Mouse (Mus musculus): Measurements from ENCODE around the gene Prkca. TPM values are rescaled to one million over a fixed set of nuclear protein-coding genes. Genes with fewer than 3 reads are reported as not detected.

Prkca gene
- total RNA-seq, 2 experiments from 2014 or later, result 186 to 189 TPM

DNA sequence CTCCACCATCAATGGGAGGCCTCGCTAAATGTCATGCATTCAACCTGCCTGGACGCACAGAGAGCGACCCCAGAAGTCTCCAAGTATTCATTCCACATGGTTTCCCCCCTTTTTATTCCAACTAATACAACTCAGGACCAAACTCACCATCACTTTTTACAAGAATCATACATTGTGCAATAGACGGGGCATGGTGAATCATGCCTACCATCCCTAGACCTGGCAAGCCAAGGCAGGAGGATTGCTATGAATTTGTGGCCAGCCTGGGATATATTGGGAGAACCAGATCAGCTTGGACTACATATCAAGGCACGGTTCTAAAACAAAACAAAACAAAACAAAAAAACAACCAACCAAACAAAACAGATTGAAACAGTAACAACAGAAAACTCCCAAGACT, 19.2 kb upstream of the Prkca start:
- Histone ChIP-seq H3K27ac (no peak overlapping the region), H3K4me3 (no peak overlapping the region)
- no peak for TF ChIP-seq CTCF (IDR thresholded peaks at IDR 0.05)
- intact Hi-C loops (cut with DNase I), result no loop called here
- no peak for DNase-seq (ENCODE audit: extremely low spot score in 1 of 2, low spot score in 2 of 2)

DNA sequence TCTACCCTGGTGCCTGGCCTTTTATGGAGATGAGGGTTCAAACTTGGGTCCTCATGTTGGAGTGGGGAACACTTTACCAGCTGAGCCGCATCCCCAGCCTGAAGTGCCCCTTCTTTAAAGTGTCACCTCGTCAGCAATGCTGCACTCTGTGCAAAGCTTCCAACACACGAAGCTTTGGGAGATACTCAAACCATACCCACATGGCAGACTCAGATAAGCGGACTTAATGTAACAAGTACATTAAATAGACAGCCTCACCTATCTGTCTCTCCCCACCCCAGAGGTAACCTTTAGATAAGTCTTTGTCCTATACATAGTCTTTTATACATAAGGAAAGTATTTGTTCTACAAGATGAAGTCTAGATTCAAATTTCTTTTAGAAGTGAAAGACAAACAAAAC, 17.3 kb upstream of the Prkca start:
- no peak overlapping the region for H3K4me3 ChIP-seq
- no peak for DNase-seq (ENCODE audit: extremely low spot score in 1 of 2, low spot score in 2 of 2)
- intact Hi-C loops (cut with DNase I), result no loop called here
- no peak overlapping the region for H3K27ac ChIP-seq
- TF ChIP-seq CTCF (IDR thresholded peaks at IDR 0.05), result no peak

- no peak for DNase-seq (ENCODE audit: extremely low spot score in 1 of 2, low spot score in 2 of 2)
- TF ChIP-seq CTCF (IDR thresholded peaks at IDR 0.05), result no peak
- intact Hi-C loops (cut with DNase I), result no loop called here
- Histone ChIP-seq H3K4me3 (no peak overlapping the region), H3K27ac (no peak overlapping the region)
Measured at GRCm38 (mm10) chr11:108358911-108359310, 15.2 kb upstream of the Prkca start.

DNA sequence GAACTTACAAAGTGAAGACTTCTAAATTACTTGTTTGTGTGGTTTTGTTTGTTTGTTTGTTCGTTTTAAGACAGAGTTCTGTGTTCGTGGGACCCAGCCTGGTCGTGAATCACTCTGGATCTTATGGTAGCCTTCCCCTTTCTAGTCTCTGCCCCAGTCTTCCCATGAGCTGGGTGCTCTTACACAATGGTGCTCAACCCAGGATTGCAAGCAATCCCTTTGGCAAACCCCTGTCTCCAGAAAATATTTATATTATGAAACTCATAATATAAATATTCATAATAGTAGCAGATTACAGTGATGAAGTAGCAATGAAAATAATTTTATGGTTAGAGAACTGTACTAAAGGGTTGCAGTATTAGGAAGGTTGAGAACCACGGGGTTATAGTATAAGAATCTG, 12.3 kb upstream of the Prkca start:
- Histone ChIP-seq H3K4me3 (no peak overlapping the region), H3K27ac (no peak overlapping the region)
- TF ChIP-seq CTCF (IDR thresholded peaks at IDR 0.05), result no peak
- intact Hi-C loops (cut with DNase I), result no loop called here
- no peak for DNase-seq (ENCODE audit: extremely low spot score in 1 of 2, low spot score in 2 of 2)

GRCm38 (mm10) chr11:108352842-108353388, 9.2 kb upstream of the Prkca start:
- Histone ChIP-seq H3K4me3 (no peak overlapping the region), H3K27ac (no peak overlapping the region)
- DNase-seq (ENCODE audit: extremely low spot score in 1 of 2, low spot score in 2 of 2), result no peak
- TF ChIP-seq CTCF (IDR thresholded peaks at IDR 0.05), result no peak
- intact Hi-C loops (cut with DNase I), result no loop called here

- no peak for TF ChIP-seq CTCF (IDR thresholded peaks at IDR 0.05)
- intact Hi-C loops (cut with DNase I), result no loop called here
- DNase-seq (ENCODE audit: extremely low spot score in 1 of 2, low spot score in 2 of 2), result no peak
- Histone ChIP-seq H3K27ac (no peak overlapping the region), H3K4me3 (no peak overlapping the region)
Measured at GRCm38 (mm10) chr11:108350799-108351198, 7.1 kb upstream of the Prkca start.

DNA sequence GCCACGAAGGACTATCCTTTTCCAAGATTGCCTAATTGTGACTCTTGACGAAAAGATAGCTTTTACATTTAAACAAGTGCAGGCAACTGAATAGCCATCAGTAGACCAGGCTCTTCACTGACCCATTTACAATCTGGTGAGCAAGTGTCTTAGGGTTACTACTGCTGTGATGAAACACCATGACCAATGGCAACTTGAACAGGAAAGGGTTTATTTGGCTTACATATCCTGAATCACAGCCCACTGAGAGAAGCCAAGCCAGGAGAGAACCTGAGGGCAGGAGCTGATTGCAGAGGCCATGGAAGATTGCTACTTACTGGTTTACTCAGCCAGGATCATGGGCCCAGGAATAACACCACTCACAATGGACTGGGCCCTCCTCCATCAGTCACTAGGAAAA, 1.6 kb upstream of the Prkca start:
- intact Hi-C loops (cut with DNase I), result no loop called here
- Histone ChIP-seq H3K4me3 (no peak overlapping the region), H3K27ac (no peak overlapping the region)
- TF ChIP-seq CTCF (IDR thresholded peaks at IDR 0.05), result no peak
- DNase-seq (ENCODE audit: extremely low spot score in 1 of 2, low spot score in 2 of 2), result no peak

GRCm38 (mm10) chr11:108344759-108345158, 1.0 kb upstream of the Prkca start:
- Histone ChIP-seq H3K27ac (no peak overlapping the region; the same call in 1 of the 2 replicates), H3K4me3 (peak overlapping the region; percentile 93)
- no peak for DNase-seq (ENCODE audit: extremely low spot score in 1 of 2, low spot score in 2 of 2)
- TF ChIP-seq CTCF (IDR thresholded peaks at IDR 0.05), result no peak
- intact Hi-C loops (cut with DNase I), result no loop called here

- Histone ChIP-seq H3K4me3 (peak within 1 kb of the TSS; percentile 93), H3K27ac (peak within 1 kb of the TSS; percentile 89)
- peak; percentile 39 to 51 for DNase-seq (ENCODE audit: extremely low spot score in 1 of 2, low spot score in 2 of 2)
- no peak for TF ChIP-seq CTCF (IDR thresholded peaks at IDR 0.05)
- intact Hi-C loops (cut with DNase I), result loop anchor here (1.0 kb wide), 2 partner anchors 122 to 193 kb away; no protein-coding TSS in a partner anchor
Measured at GRCm38 (mm10) chr11:108342781-108343768, 653 bp downstream of the Prkca start, which contains the start of gene Apoh. Gene Apoh, plus strand, starts transcription at chr11:108343354.

GRCm38 (mm10) chr11:108341783-108342182, 1.9 kb downstream of the Prkca start:
- intact Hi-C loops (cut with DNase I), result no loop called here
- Histone ChIP-seq H3K27ac (no peak overlapping the region; the same call in 1 of the 2 replicates), H3K4me3 (peak overlapping the region; percentile 93)
- no peak for TF ChIP-seq CTCF (IDR thresholded peaks at IDR 0.05)
- DNase-seq (ENCODE audit: extremely low spot score in 1 of 2, low spot score in 2 of 2), result no peak

GRCm38 (mm10) chr11:108340293-108340692, 3.4 kb downstream of the Prkca start:
- TF ChIP-seq CTCF (IDR thresholded peaks at IDR 0.05), result no peak
- DNase-seq (ENCODE audit: extremely low spot score in 1 of 2, low spot score in 2 of 2), result no peak
- Histone ChIP-seq H3K27ac (no peak overlapping the region), H3K4me3 (no peak overlapping the region)
- intact Hi-C loops (cut with DNase I), result no loop called here

GRCm38 (mm10) chr11:108336445-108336844, 7.3 kb downstream of the Prkca start:
- no peak overlapping the region for H3K27ac ChIP-seq
- DNase-seq (ENCODE audit: extremely low spot score in 1 of 2, low spot score in 2 of 2), result no peak
- intact Hi-C loops (cut with DNase I), result no loop called here
- TF ChIP-seq CTCF (IDR thresholded peaks at IDR 0.05), result no peak
- no peak overlapping the region for H3K4me3 ChIP-seq
